Mouse (Mus musculus) right cerebral cortex, postnatal 36 days (tissue): ENCODE data around the gene Cox7c.
"Not testable (repeated sequence)": the region's sequence is repeated elsewhere in the genome, so short reads cannot be mapped to it uniquely, and the experiment has no call there.

Experiments
- DNase-seq, 2 experiments: peaks; one replicate each; pipeline ENCODE4 v3.0.0; 2022; ENCODE audit warnings: low spot score in 2 of 2, mixed read lengths in 1 of 2

The Cox7c gene

GRCm38 (mm10) chr13:86046254-86046951, at the start of gene Cox7c:
Gene Cox7c (minus strand): TSS chr13:86046904.
- DNase-seq = peak; percentile 87 to 93

DNA sequence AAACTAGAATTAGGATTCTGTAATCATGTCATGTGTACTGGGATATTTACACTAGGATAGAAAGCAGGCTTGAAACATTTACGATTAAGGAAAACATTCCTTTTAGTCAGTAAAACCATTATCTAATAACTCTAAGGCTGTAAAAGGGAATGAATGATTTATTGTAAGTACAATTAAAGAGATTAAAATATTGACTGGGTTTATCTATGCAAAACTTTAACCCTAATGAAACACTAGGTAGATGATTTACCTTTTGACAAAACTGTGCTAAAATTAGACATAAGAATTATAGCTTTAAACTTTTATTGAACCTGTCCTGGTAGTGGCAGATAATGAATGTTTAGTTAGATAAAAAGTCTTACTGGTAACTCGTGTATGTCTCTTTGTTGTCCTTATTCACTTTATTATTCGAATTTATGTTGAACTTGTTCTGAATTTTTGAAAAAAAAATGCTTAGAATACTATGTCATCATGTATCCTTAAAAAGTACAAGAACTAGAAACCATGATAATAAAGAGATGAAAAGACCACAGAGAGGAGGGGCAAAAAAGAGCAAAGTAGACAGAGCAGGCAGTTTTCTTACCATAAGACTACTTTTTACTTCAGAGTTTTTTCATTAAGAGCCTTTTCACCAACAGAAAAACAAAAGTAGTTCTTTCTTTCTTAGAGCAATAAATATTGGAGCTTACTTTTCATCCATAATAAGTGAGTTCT, 21.5 kb upstream of the Cox7c start:
- DNase-seq = no peak

DNA sequence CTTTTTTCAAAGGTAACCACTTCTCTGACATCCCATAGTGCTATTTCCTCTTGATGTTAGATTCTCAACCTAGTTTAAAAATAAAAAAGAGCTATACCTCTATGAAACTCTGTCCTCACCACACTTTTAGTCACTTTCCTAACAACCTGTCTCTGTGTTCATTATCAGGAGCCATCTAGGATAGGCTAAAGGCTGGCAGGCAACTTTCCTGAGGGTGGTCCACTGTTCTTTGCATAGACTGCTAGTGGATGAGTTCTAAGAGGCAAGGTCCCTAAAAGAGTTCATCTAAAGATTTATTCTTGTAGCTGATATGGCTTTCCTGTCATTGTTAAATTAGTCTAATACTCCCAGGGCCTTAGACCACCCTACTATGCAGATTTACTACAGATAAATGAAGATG, 20.8 kb upstream of the Cox7c start:
- DNase-seq = no peak

DNA sequence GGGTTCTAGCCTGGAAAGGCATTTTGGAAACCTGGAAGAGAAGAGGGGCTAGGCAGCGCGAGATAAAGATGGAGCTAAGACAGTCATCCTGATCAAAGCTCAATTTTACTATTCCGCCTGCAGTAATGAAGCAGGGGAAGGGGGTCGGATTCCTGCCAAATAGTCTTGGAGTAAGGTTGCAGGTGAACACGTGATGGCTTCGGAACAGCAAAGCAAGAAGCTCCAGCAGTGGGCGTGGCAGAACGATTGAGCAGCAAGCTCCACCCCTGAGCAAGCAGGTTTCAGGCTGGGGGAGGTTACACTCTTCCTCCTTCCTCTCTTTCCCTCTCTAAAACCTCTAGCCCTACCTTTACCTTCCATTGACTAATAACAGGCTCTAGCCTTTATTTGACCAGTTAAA, 7.4 kb upstream of the Cox7c start:
- DNase-seq = not testable (repeated sequence)

GRCm38 (mm10) chr13:86004907-86005675, 41.6 kb downstream of the Cox7c start:
- DNase-seq = peak; percentile 3 to 12
